Mouse (Mus musculus): Measurements from ENCODE around the gene Psg23.
"Not testable (repeated sequence)": the region's sequence is repeated elsewhere in the genome, so short reads cannot be mapped to it uniquely, and the experiment has no call there.

Gene Psg23

DNA sequence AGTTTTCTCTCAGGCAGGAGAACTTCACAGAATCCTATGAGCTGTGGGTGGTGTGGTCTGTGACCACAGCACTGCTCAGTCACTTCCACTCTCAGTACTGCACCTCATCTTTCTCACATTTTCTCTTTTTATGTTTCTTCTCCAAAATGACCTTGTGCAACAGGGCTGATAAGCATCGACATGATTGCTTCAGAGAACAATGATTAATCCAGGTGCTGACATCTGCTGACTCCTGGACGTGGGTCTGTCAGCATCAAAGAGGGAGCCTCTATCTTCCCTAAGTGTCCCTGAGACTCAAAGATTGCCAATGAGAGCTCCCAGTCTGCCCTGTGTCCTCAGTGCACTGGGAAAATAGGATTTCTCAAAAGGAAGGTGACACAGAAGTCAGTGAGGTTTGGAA is at the start of gene Psg23:
Psg23 (minus strand) TSS at position 101 of the 400 bp plus-strand sequence.
- not testable (repeated sequence) for DNase-seq

GRCm38 (mm10) chr7:18656625-18657024 is 40.3 kb upstream of the Psg23 start, which contains the start of gene Psg21:
Gene Psg21 (minus strand): TSS chr7:18656725.
- DNase-seq, result not testable (repeated sequence)

GRCm38 (mm10) chr7:18626921-18627320 is 10.6 kb upstream of the Psg23 start:
- DNase-seq, result not testable (repeated sequence)

GRCm38 (mm10) chr7:18567205-18567604 is 49.1 kb downstream of the Psg23 start, which contains the start of gene Psg27:
Gene Psg27 (minus strand): TSS chr7:18567305.
- DNase-seq, result no peak

- no peak for DNase-seq
Observed at GRCm38 (mm10) chr7:18559850-18560249, 56.5 kb downstream of the Psg23 start.

All from lung, postnatal 4 days (tissue).